Mouse (Mus musculus) lung, postnatal 0 days (tissue): ENCODE data around the gene Sox5.

Source experiments
- CTCF ChIP-seq: IDR thresholded peaks from 2 replicates; pipeline ENCODE4 v1.5.1; 2016; ENCODE audit warnings: antibody characterized with exemption, mild to moderate bottlenecking
- EP300 ChIP-seq: IDR thresholded peaks from 2 replicates; pipeline ENCODE4 v1.6.1; 2016; ENCODE audit warnings: antibody characterized with exemption, mild to moderate bottlenecking, control low read depth

- TF ChIP-seq CTCF (no peak), EP300 (no peak)
Observed at GRCm38 (mm10) chr6:144380171-144380570, 401.6 kb downstream of the Sox5 start.
